Mouse (Mus musculus) midbrain, embryonic 15.5 days (tissue): ENCODE data around the gene Acbd4. TPM values are rescaled to one million over a fixed set of nuclear protein-coding genes. Genes with fewer than 3 reads are reported as not detected.

Experiments used
- ATAC-seq: fragments of 200-750 bp; cut with Nextera tagmentation; replicated peaks from 2 replicates; pipeline ENCODE4 v1.8.0; 2017; ENCODE audit warnings: moderate TSS enrichment
- H3K27ac ChIP-seq: fragments of 300-500 bp; sonication (generic); 2 replicates; pipeline ENCODE4 v1.5.1; 2015; ENCODE audit warnings: mild to moderate bottlenecking, inconsistent platforms
- H3K27me3 ChIP-seq: fragments of 300-500 bp; sonication (generic); replicated peaks from 2 replicates; pipeline ENCODE4 v1.6.1; 2015; ENCODE audit warnings: inconsistent platforms
- H3K36me3 ChIP-seq: fragments of 300-500 bp; sonication (generic); replicated peaks from 2 replicates; pipeline ENCODE4 v1.6.1; 2015; ENCODE audit warnings: inconsistent platforms
- H3K4me1 ChIP-seq: fragments of 300-500 bp; sonication (generic); 2 replicates; pipeline ENCODE4 v1.6.1; 2015; ENCODE audit warnings: inconsistent platforms
- H3K4me2 ChIP-seq: fragments of 300-500 bp; sonication (generic); 2 replicates; pipeline ENCODE4 v1.6.1; 2015; ENCODE audit warnings: inconsistent platforms, mild to moderate bottlenecking, moderate library complexity
- H3K4me3 ChIP-seq: fragments of 300-500 bp; sonication (generic); 2 replicates; pipeline ENCODE4 v1.5.1; 2015; ENCODE audit warnings: mild to moderate bottlenecking, inconsistent platforms
- H3K9ac ChIP-seq: fragments of 300-500 bp; sonication (generic); 2 replicates; pipeline ENCODE4 v1.6.1; 2015; ENCODE audit warnings: mild to moderate bottlenecking, inconsistent platforms
- H3K9me3 ChIP-seq: fragments of 300-500 bp; sonication (generic); 2 replicates; pipeline ENCODE4 v1.6.1; 2016; ENCODE audit warnings: inconsistent platforms
- WGBS: fragments of 180-500 bp; shearing (Covaris S2); methylation state at CpG from one replicate; pipeline ENCODE4 v1.1.7; 2015; ENCODE audit warnings: mixed read lengths; 5-methylcytosine and 5-hydroxymethylcytosine counted together
- polyA plus RNA-seq: library from polyadenylated mRNA; unstranded; fragments of >200 nt; fragmentation: Nextera tagmentation; extraction: Ambion mirVana; gene quantifications from 2 replicates; pipeline ENCODE4 v1.2.1, GENCODE M21; 2015

Gene Acbd4
- polyA plus RNA-seq, result 9.7 and 11.1 TPM in 2 replicates

- no peaks in the 10 kb centered on the region for H3K9me3 ChIP-seq
- H3K4me1 ChIP-seq, result peaks cover 22% of the 10 kb centered on the region
- peak within 1 kb of the TSS; percentile 73 for H3K4me2 ChIP-seq
- peak within 1 kb of the TSS; percentile 32 for H3K9ac ChIP-seq
- no peaks in the 10 kb centered on the region for H3K36me3 ChIP-seq
- peak within 1 kb of the TSS; percentile 46 for H3K4me3 ChIP-seq
- no peak within 1 kb of the TSS for H3K27ac ChIP-seq
- ATAC-seq, result peak; percentile 40; the same call in 1 of the 2 replicates
- under 1% methylated on average over 33 of the region's 34 CpGs for WGBS
- peaks cover 32% of the 10 kb centered on the region for H3K27me3 ChIP-seq
Measured at GRCm38 (mm10) chr11:103101481-103101865, at the start of gene Acbd4, which contains the start of gene Plcd3. TSS of gene Acbd4 (plus strand) at chr11:103101682. TSS of gene Plcd3 (minus strand) at chr11:103101658.

- 91% methylated on average over 6 of the region's 6 CpGs for WGBS
- Histone ChIP-seq H3K27ac (no peak overlapping the region), H3K4me3 (no peak overlapping the region), H3K9ac (no peak overlapping the region), H3K9me3 (no peaks in the 10 kb centered on the region), H3K4me2 (no peak overlapping the region), H3K4me1 (no peaks in the 10 kb centered on the region), H3K27me3 (no peaks in the 10 kb centered on the region), H3K36me3 (peaks cover 37% of the 10 kb centered on the region)
- ATAC-seq, result no peak
Measured at GRCm38 (mm10) chr11:103052078-103052477, 49.4 kb upstream of the Acbd4 start.

GRCm38 (mm10) chr11:103053191-103054076 is 48.0 kb upstream of the Acbd4 start:
- Histone ChIP-seq H3K36me3 (peaks cover 39% of the 10 kb centered on the region), H3K27me3 (no peaks in the 10 kb centered on the region), H3K4me3 (no peak overlapping the region), H3K4me1 (no peaks in the 10 kb centered on the region), H3K4me2 (no peak overlapping the region), H3K27ac (no peak overlapping the region), H3K9ac (no peak overlapping the region), H3K9me3 (no peaks in the 10 kb centered on the region)
- 95% methylated on average over 18 of the region's 18 CpGs for WGBS
- ATAC-seq, result no peak

- WGBS, result 46% methylated on average over 6 of the region's 6 CpGs
- H3K27ac ChIP-seq, result no peak overlapping the region
- H3K36me3 ChIP-seq, result peaks cover 46% of the 10 kb centered on the region
- H3K4me2 ChIP-seq, result no peak overlapping the region
- no peak overlapping the region for H3K4me3 ChIP-seq
- H3K27me3 ChIP-seq, result no peaks in the 10 kb centered on the region
- no peak for ATAC-seq
- no peak overlapping the region for H3K9ac ChIP-seq
- H3K4me1 ChIP-seq, result no peaks in the 10 kb centered on the region
- H3K9me3 ChIP-seq, result no peaks in the 10 kb centered on the region
Measured at GRCm38 (mm10) chr11:103054798-103055197, 46.7 kb upstream of the Acbd4 start.

GRCm38 (mm10) chr11:103056636-103057035 is 44.8 kb upstream of the Acbd4 start:
- H3K9ac ChIP-seq, result no peak overlapping the region
- peaks cover 44% of the 10 kb centered on the region for H3K36me3 ChIP-seq
- H3K27ac ChIP-seq, result no peak overlapping the region
- no peak overlapping the region for H3K4me3 ChIP-seq
- 97% methylated on average over 7 of the region's 7 CpGs for WGBS
- no peaks in the 10 kb centered on the region for H3K9me3 ChIP-seq
- no peaks in the 10 kb centered on the region for H3K4me1 ChIP-seq
- no peaks in the 10 kb centered on the region for H3K27me3 ChIP-seq
- no peak for ATAC-seq
- H3K4me2 ChIP-seq, result no peak overlapping the region

- H3K4me3 ChIP-seq, result no peak overlapping the region
- H3K27me3 ChIP-seq, result no peaks in the 10 kb centered on the region
- no peaks in the 10 kb centered on the region for H3K9me3 ChIP-seq
- WGBS, result 78% methylated on average over 3 of the region's 3 CpGs
- H3K36me3 ChIP-seq, result peaks cover 50% of the 10 kb centered on the region
- H3K27ac ChIP-seq, result no peak overlapping the region
- no peaks in the 10 kb centered on the region for H3K4me1 ChIP-seq
- ATAC-seq, result no peak
- no peak overlapping the region for H3K4me2 ChIP-seq
- H3K9ac ChIP-seq, result no peak overlapping the region
Measured at GRCm38 (mm10) chr11:103058499-103059085, 42.9 kb upstream of the Acbd4 start.

GRCm38 (mm10) chr11:103066191-103067050 is 35.1 kb upstream of the Acbd4 start:
- Histone ChIP-seq H3K4me1 (no peaks in the 10 kb centered on the region), H3K27ac (no peak overlapping the region), H3K4me2 (no peak overlapping the region), H3K9ac (no peak overlapping the region), H3K27me3 (no peaks in the 10 kb centered on the region), H3K9me3 (no peaks in the 10 kb centered on the region), H3K36me3 (peaks cover 53% of the 10 kb centered on the region), H3K4me3 (no peak overlapping the region)
- WGBS, result 95% methylated on average over 14 of the region's 14 CpGs
- no peak for ATAC-seq

GRCm38 (mm10) chr11:103067051-103067361 is 34.5 kb upstream of the Acbd4 start:
- H3K9ac ChIP-seq, result no peak overlapping the region
- H3K9me3 ChIP-seq, result no peaks in the 10 kb centered on the region
- 92% methylated on average over 6 of the region's 6 CpGs for WGBS
- no peak overlapping the region for H3K27ac ChIP-seq
- no peak overlapping the region for H3K4me3 ChIP-seq
- peaks cover 47% of the 10 kb centered on the region for H3K36me3 ChIP-seq
- no peak for ATAC-seq
- no peak overlapping the region for H3K4me2 ChIP-seq
- H3K27me3 ChIP-seq, result no peaks in the 10 kb centered on the region
- H3K4me1 ChIP-seq, result no peaks in the 10 kb centered on the region

GRCm38 (mm10) chr11:103067457-103068001 is 34.0 kb upstream of the Acbd4 start:
- 87% methylated on average over 8 of the region's 8 CpGs for WGBS
- peaks cover 44% of the 10 kb centered on the region for H3K36me3 ChIP-seq

GRCm38 (mm10) chr11:103068272-103068671 is 33.2 kb upstream of the Acbd4 start:
- no peak for ATAC-seq
- Histone ChIP-seq H3K4me1 (no peaks in the 10 kb centered on the region), H3K4me3 (no peak overlapping the region), H3K4me2 (no peak overlapping the region), H3K27ac (no peak overlapping the region), H3K27me3 (no peaks in the 10 kb centered on the region), H3K9me3 (no peaks in the 10 kb centered on the region), H3K36me3 (peaks cover 42% of the 10 kb centered on the region), H3K9ac (no peak overlapping the region)
- WGBS, result 94% methylated on average over 4 of the region's 4 CpGs

More at GRCm38 (mm10) chr11:103067457-103068001, 34.0 kb upstream of the Acbd4 start:
- H3K4me2 ChIP-seq, result no peak overlapping the region
- H3K4me3 ChIP-seq, result no peak overlapping the region
- H3K4me1 ChIP-seq, result no peaks in the 10 kb centered on the region
- ATAC-seq, result no peak
- H3K9ac ChIP-seq, result no peak overlapping the region
- H3K9me3 ChIP-seq, result no peaks in the 10 kb centered on the region
- H3K27me3 ChIP-seq, result no peaks in the 10 kb centered on the region
- H3K27ac ChIP-seq, result no peak overlapping the region

- no peak overlapping the region for H3K4me3 ChIP-seq
- H3K9ac ChIP-seq, result no peak overlapping the region
- 89% methylated on average over 11 of the region's 11 CpGs for WGBS
- no peak for ATAC-seq
- H3K4me2 ChIP-seq, result no peak overlapping the region
- H3K27me3 ChIP-seq, result no peaks in the 10 kb centered on the region
- no peak overlapping the region for H3K27ac ChIP-seq
- no peaks in the 10 kb centered on the region for H3K9me3 ChIP-seq
- peaks cover 36% of the 10 kb centered on the region for H3K36me3 ChIP-seq
- no peaks in the 10 kb centered on the region for H3K4me1 ChIP-seq
Measured at GRCm38 (mm10) chr11:103068884-103069283, 32.6 kb upstream of the Acbd4 start.

- Histone ChIP-seq H3K4me3 (no peak overlapping the region), H3K27me3 (no peaks in the 10 kb centered on the region), H3K9me3 (no peaks in the 10 kb centered on the region), H3K36me3 (peaks cover 27% of the 10 kb centered on the region), H3K27ac (no peak overlapping the region), H3K4me2 (no peak overlapping the region), H3K4me1 (no peaks in the 10 kb centered on the region; the same call in 1 of the 2 replicates), H3K9ac (no peak overlapping the region)
- no peak for ATAC-seq
- 96% methylated on average over 2 of the region's 2 CpGs for WGBS
Measured at GRCm38 (mm10) chr11:103069731-103070130, 31.8 kb upstream of the Acbd4 start.
